Mouse (Mus musculus) bone marrow macrophage, adult 2 months (primary cell): Measurements from ENCODE around the gene Fubp3.

ENCODE experiments used
- CTCF ChIP-seq: IDR thresholded peaks from 2 replicates; pipeline ENCODE4 v1.5.1; 2012; ENCODE audit warnings: low read depth, mild to moderate bottlenecking, low read length, moderate library complexity
- POLR2A ChIP-seq: IDR thresholded peaks from 2 replicates; pipeline ENCODE4 v1.6.1; 2012; ENCODE audit warnings: mild to moderate bottlenecking, low read depth, low read length, borderline replicate concordance

GRCm38 (mm10) chr2:31607555-31607954, 35.1 kb downstream of the Fubp3 start:
- TF ChIP-seq CTCF, result no peak
- TF ChIP-seq POLR2A, result no peak
